Mouse (Mus musculus) duodenum, adult 2 months (tissue): ENCODE measurements around the gene Olfr272. TPM values are rescaled to one million over a fixed set of nuclear protein-coding genes. Genes with fewer than 3 reads are reported as not detected.

Source experiments
- polyA plus RNA-seq: library from polyadenylated mRNA; depleted of rRNA; stranded (reverse); fragments of >200 nt; gene quantifications from 2 replicates; pipeline ENCODE4 v1.2.3, GENCODE M21; 2012; ENCODE audit warnings: low replicate concordance; rRNA removed

Olfr272 gene
- not detected in 2 replicates for polyA plus RNA-seq

DNA sequence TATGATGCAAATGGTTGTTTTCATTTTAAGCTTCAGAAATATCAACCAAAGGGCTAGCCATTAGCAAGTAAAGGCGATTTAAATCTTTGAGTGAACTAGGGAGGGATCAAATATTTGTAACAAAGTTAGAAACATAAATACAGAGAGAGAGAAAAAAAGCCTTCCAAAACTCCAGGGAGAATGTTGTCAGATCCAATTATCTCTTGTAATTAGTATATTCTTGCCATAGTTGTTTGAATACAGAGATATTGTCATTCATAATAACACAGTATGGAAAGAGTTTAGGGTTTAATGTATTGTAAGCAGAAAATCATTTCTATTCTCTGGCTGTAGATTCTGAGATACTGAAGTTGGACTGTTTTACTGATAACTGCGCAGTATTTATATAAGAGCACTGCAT lies at the start of gene Olfr272:
Olfr272 (minus strand) TSS at position 101 of the 400 bp plus-strand sequence.

DNA sequence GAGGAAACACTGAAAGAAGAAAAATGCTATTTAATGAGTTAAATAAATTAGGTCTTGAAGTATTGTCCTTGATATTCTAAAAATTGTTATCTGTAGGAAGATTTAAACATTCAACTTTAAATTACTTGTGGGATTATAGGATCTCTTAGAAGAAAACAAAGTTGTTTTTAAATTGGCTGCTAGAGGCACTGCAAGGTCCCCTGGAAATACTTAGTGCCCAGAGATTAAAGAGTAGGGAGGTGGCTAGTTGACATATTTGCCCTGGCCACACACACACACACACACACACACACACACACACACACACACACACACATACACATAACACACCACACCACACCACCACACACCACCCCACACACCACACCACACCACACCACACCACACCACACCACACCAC lies 45.3 kb upstream of the Olfr272 start, which contains the start of gene Olfr270:
Olfr270 (plus strand) TSS at position 301 of the 400 bp plus-strand sequence.

Other genes starting within 250 kb of the Olfr272 start
- gene Olfr275, start 104.6 kb downstream of the Olfr272 start, polyA plus RNA-seq: not detected in 2 replicates
- not detected in 2 replicates for gene Olfr273, start 59.9 kb downstream of the Olfr272 start, polyA plus RNA-seq
- gene Olfr270, start 45.4 kb upstream of the Olfr272 start, polyA plus RNA-seq: not detected in 2 replicates
- gene Nipsnap3a, start 70.1 kb upstream of the Olfr272 start, polyA plus RNA-seq: not detected in 2 replicates
- 50.8 and 83.7 TPM in 2 replicates for gene Nipsnap3b, start 92.7 kb upstream of the Olfr272 start, polyA plus RNA-seq
- gene Abca1, start 240.7 kb upstream of the Olfr272 start, polyA plus RNA-seq: 0.48 and 1.5 TPM in 2 replicates